Mouse (Mus musculus) embryonic facial prominence, embryonic 10.5 days (tissue): Measurements from ENCODE around the gene Nup153. TPM values are rescaled to one million over a fixed set of nuclear protein-coding genes. Genes with fewer than 3 reads are reported as not detected.

ENCODE experiments used
- DNase-seq: peaks from one replicate; pipeline ENCODE4 v3.0.0-alpha.2; 2017; ENCODE audit warnings: low spot score
- H3K27ac ChIP-seq: fragments of 300-500 bp; sonication (generic); replicated peaks from 2 replicates; pipeline ENCODE4 v1.5.1; 2016; ENCODE audit warnings: mild to moderate bottlenecking
- H3K27me3 ChIP-seq: fragments of 300-500 bp; sonication (generic); replicated peaks from 2 replicates; pipeline ENCODE4 v1.6.1; 2016; ENCODE audit warnings: low read depth, mild to moderate bottlenecking; ENCODE audit not compliant: poor library complexity, severe bottlenecking
- H3K36me3 ChIP-seq: fragments of 300-500 bp; sonication (generic); replicated peaks from 2 replicates; pipeline ENCODE4 v1.6.1; 2016; ENCODE audit warnings: mild to moderate bottlenecking, moderate library complexity
- H3K4me1 ChIP-seq: fragments of 300-500 bp; sonication (generic); 2 replicates; pipeline ENCODE4 v1.6.1; 2016
- H3K4me3 ChIP-seq: fragments of 300-500 bp; sonication (generic); 2 replicates; pipeline ENCODE4 v1.5.1; 2016; ENCODE audit warnings: mild to moderate bottlenecking, moderate library complexity
- H3K9me3 ChIP-seq: fragments of 300-500 bp; sonication (generic); 2 replicates; pipeline ENCODE4 v1.6.1; 2016; ENCODE audit warnings: mild to moderate bottlenecking
- WGBS: fragments of 180-500 bp; shearing (Covaris S2); methylation state at CpG from one replicate; pipeline ENCODE4 v1.1.7; 2016; 5-methylcytosine and 5-hydroxymethylcytosine counted together
- polyA plus RNA-seq: library from polyadenylated mRNA; unstranded; fragments of >200 nt; fragmentation: Nextera tagmentation; extraction: Ambion mirVana; gene quantifications from 2 replicates; pipeline ENCODE4 v1.2.1, GENCODE M21; 2016

Gene Nup153
- 34.3 and 36.9 TPM in 2 replicates for polyA plus RNA-seq

DNA sequence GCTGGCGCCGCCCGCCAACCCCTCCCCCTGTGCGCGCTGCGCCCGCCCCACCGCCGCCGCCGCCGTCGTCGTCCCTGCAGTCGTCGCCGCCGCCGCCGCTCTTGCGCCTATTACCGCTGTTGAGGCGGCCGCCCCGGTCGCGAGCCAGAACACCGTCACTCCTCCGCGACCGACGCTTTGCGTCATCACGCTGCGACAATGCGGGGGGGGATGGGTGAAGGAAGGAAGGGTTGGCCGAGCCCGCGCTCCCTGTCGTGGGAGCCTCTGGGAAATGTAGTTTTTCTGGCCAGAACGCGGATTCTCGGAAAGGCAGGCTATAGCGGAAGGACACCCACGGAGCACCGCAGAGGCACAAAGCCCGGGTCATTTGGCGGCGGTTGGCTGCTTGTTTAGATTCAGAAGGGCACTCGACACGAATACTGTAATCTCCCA, at the start of gene Nup153:
Nup153 (minus strand) TSS at position 104 of the 432 bp plus-strand sequence.
- H3K9me3 ChIP-seq = no peaks in the 10 kb centered on the region
- under 1% methylated on average over 51 of the region's 51 CpGs for WGBS
- peak; percentile 100 for DNase-seq
- peaks cover 22% of the 10 kb centered on the region for H3K4me1 ChIP-seq
- no peaks in the 10 kb centered on the region for H3K27me3 ChIP-seq
- H3K36me3 ChIP-seq = no peaks in the 10 kb centered on the region
- H3K4me3 ChIP-seq = peak within 1 kb of the TSS; percentile 99
- peak within 1 kb of the TSS; percentile 96 for H3K27ac ChIP-seq

- H3K4me3 ChIP-seq = no peak overlapping the region
- H3K36me3 ChIP-seq = peaks cover 61% of the 10 kb centered on the region
- H3K9me3 ChIP-seq = no peaks in the 10 kb centered on the region
- no peak overlapping the region for H3K27ac ChIP-seq
- peaks cover 12% of the 10 kb centered on the region for H3K4me1 ChIP-seq
- DNase-seq = no peak
- no peaks in the 10 kb centered on the region for H3K27me3 ChIP-seq
- WGBS = 90% methylated on average over 3 of the region's 3 CpGs
Measured at GRCm38 (mm10) chr13:46777461-46777860, 49.7 kb upstream of the Nup153 start.

DNA sequence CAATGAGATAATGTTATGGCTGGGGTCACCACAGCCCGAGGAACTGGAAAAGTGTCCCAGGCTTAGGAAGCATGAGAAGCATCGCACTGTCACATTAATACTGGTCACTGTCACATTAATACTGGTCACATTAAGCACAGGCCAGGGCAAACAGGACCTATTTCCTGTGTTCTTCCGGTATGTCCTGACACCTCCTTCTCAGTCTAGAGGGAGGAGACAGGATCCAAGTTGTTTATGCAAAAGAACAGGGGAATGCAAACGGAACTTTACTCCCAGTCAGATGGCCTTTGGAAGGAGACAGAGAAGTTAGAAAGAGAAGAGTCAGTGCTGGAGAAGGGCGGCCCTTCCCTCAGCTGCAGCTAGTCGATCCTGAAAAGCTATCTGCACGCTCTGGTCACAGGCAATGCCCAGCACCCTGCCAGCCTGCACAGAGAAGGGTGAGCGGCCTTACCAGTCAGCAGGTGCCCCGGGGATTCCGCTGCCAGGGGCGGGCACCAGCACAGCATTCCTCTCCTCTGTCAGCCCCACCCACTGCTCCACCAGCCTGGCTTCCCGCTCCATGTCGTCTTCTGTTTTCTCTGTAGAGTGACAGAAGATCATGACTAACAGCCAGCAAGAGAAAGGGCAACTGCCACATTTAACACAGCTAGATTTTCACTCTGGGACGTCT, 49.0 kb upstream of the Nup153 start:
- no peak for DNase-seq
- Histone ChIP-seq H3K4me3 (no peak overlapping the region), H3K4me1 (peaks cover 12% of the 10 kb centered on the region), H3K27ac (no peak overlapping the region), H3K27me3 (no peaks in the 10 kb centered on the region), H3K36me3 (peaks cover 66% of the 10 kb centered on the region), H3K9me3 (no peaks in the 10 kb centered on the region)
- 75% methylated on average over 14 of the region's 14 CpGs for WGBS

GRCm38 (mm10) chr13:46774998-46775397, 47.3 kb upstream of the Nup153 start:
- Histone ChIP-seq H3K4me1 (peaks cover 7% of the 10 kb centered on the region), H3K27ac (no peak overlapping the region), H3K27me3 (no peaks in the 10 kb centered on the region), H3K4me3 (no peak overlapping the region), H3K9me3 (no peaks in the 10 kb centered on the region), H3K36me3 (peaks cover 70% of the 10 kb centered on the region)
- 92% methylated on average over 5 of the region's 5 CpGs for WGBS
- DNase-seq = no peak

- Histone ChIP-seq H3K4me1 (no peaks in the 10 kb centered on the region), H3K4me3 (no peak overlapping the region), H3K27ac (no peak overlapping the region), H3K27me3 (no peaks in the 10 kb centered on the region), H3K9me3 (no peaks in the 10 kb centered on the region), H3K36me3 (peaks cover 93% of the 10 kb centered on the region)
- 96% methylated on average over 13 of the region's 13 CpGs for WGBS
- DNase-seq = no peak
Measured at GRCm38 (mm10) chr13:46772581-46772980, 44.8 kb upstream of the Nup153 start.

DNA sequence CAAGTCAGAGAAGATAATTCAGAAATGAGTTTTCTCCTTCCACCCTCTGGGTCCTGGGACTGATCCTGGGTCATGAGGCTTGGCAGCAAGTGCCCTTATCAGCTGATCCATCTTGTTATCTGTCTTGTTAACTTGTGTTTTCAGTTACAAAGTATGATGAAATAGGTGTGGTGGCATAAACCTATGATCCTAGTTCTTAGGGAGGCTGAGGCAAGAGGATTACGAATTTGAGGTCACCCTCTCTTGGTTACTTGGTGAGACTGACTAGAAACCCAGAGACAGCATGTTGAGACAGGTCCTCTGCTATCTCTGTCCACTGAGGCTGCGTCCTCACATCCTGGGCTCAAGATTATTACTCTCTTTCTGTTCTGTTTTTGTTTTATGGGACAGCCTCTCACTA, 37.6 kb upstream of the Nup153 start:
- Histone ChIP-seq H3K4me3 (no peak overlapping the region), H3K36me3 (peaks cover 89% of the 10 kb centered on the region), H3K27me3 (no peaks in the 10 kb centered on the region), H3K27ac (no peak overlapping the region), H3K9me3 (no peaks in the 10 kb centered on the region), H3K4me1 (0 out of 2 replicates have a peak, but pooled peaks cover 8% of the 10 kb centered on the region)
- DNase-seq = no peak
- 92% methylated on average over 2 of the region's 2 CpGs for WGBS

DNA sequence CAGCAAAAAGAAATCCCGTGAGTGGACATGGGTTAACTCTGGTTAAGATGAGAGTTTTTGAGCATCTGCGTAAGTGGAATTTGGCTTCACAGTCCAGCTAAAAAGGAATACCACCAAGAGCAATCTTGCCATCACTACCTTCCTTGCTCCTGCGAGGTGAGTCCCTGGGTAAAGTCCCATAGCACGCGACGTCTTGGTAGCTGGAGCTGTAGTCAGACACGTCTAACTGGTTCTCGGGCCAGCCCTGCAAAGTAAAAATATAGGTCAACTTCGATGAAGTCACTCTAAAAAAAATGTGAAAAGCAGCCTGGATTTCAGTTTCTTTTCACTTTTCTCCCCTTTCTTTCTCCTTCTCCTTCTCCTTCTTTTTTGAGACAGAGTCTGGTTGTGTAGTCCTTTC, 35.5 kb upstream of the Nup153 start:
- WGBS = 93% methylated on average over 9 of the region's 9 CpGs

GRCm38 (mm10) chr13:46760921-46761320, 33.2 kb upstream of the Nup153 start:
- H3K36me3 ChIP-seq = peaks cover 81% of the 10 kb centered on the region

More for the DNA sequence above, 35.5 kb upstream of the Nup153 start:
- Histone ChIP-seq H3K27ac (no peak overlapping the region), H3K4me3 (no peak overlapping the region), H3K4me1 (0 out of 2 replicates have a peak, but pooled peaks cover 8% of the 10 kb centered on the region), H3K27me3 (no peaks in the 10 kb centered on the region), H3K36me3 (peaks cover 88% of the 10 kb centered on the region), H3K9me3 (no peaks in the 10 kb centered on the region)
- no peak for DNase-seq

GRCm38 (mm10) chr13:46759281-46759809, 31.6 kb upstream of the Nup153 start:
- H3K4me1 ChIP-seq = 0 out of 2 replicates have a peak, but pooled peaks cover 8% of the 10 kb centered on the region
- no peak for DNase-seq
- H3K27ac ChIP-seq = no peak overlapping the region
- peaks cover 69% of the 10 kb centered on the region for H3K36me3 ChIP-seq
- H3K4me3 ChIP-seq = no peak overlapping the region
- 65% methylated on average over 8 of the region's 8 CpGs for WGBS
- H3K27me3 ChIP-seq = no peaks in the 10 kb centered on the region
- no peaks in the 10 kb centered on the region for H3K9me3 ChIP-seq

More at GRCm38 (mm10) chr13:46760921-46761320, 33.2 kb upstream of the Nup153 start:
- Histone ChIP-seq H3K9me3 (no peaks in the 10 kb centered on the region), H3K27ac (no peak overlapping the region), H3K27me3 (no peaks in the 10 kb centered on the region), H3K4me1 (0 out of 2 replicates have a peak, but pooled peaks cover 8% of the 10 kb centered on the region), H3K4me3 (no peak overlapping the region)
- 58% methylated on average over 6 of the region's 6 CpGs for WGBS
- no peak for DNase-seq

DNA sequence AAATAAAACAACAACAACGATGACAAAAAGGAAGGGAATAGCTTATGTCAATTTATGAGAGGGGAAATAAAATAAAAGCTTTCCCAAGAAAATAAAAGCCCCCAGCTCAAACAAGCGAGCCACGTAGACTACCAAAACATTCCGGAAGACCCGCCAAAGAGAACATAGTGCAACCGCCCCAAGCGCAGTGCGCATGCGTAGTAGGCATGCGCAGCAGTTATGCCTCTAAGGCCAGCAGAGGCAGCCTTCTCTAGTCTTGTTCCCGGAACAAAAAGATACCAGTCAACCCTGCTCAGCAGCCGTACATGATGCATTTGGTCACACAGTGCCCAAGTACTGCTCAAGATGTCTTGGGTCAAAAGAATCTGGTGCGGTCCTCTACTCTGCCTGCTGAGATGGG, 30.9 kb upstream of the Nup153 start:
- no peaks in the 10 kb centered on the region for H3K9me3 ChIP-seq
- 94% methylated on average over 13 of the region's 13 CpGs for WGBS
- H3K4me3 ChIP-seq = no peak overlapping the region
- H3K4me1 ChIP-seq = 0 out of 2 replicates have a peak, but pooled peaks cover 8% of the 10 kb centered on the region
- H3K27me3 ChIP-seq = no peaks in the 10 kb centered on the region
- H3K36me3 ChIP-seq = peaks cover 63% of the 10 kb centered on the region
- H3K27ac ChIP-seq = no peak overlapping the region
- DNase-seq = no peak

GRCm38 (mm10) chr13:46757946-46758345, 30.2 kb upstream of the Nup153 start:
- no peak overlapping the region for H3K27ac ChIP-seq
- no peak for DNase-seq
- H3K27me3 ChIP-seq = no peaks in the 10 kb centered on the region
- no peak overlapping the region for H3K4me3 ChIP-seq
- no peaks in the 10 kb centered on the region for H3K9me3 ChIP-seq
- WGBS = 86% methylated on average over 7 of the region's 7 CpGs
- H3K4me1 ChIP-seq = 0 out of 2 replicates have a peak, but pooled peaks cover 8% of the 10 kb centered on the region
- peaks cover 62% of the 10 kb centered on the region for H3K36me3 ChIP-seq

- H3K4me1 ChIP-seq = no peaks in the 10 kb centered on the region
- no peak for DNase-seq
- 88% methylated on average over 5 of the region's 5 CpGs for WGBS
- peaks cover 59% of the 10 kb centered on the region for H3K36me3 ChIP-seq
- no peaks in the 10 kb centered on the region for H3K9me3 ChIP-seq
- no peak overlapping the region for H3K4me3 ChIP-seq
- no peak overlapping the region for H3K27ac ChIP-seq
- no peaks in the 10 kb centered on the region for H3K27me3 ChIP-seq
Measured at GRCm38 (mm10) chr13:46753294-46753693, 25.6 kb upstream of the Nup153 start.
